Mouse (Mus musculus): ENCODE measurements around the gene Lima1. TPM values are rescaled to one million over a fixed set of nuclear protein-coding genes. Genes with fewer than 3 reads are reported as not detected.

Lima1 gene
- 140 TPM for polyA plus RNA-seq (2012; fragmentation: generic; extraction: Trizol)

GRCm38 (mm10) chr15:99875334-99875869, at the start of gene Lima1:
Gene Lima1, minus strand, starts transcription at chr15:99875456.
- TF ChIP-seq MYOD1 (IDR thresholded peaks at IDR 0.05; ENCODE audit: control insufficient read depth in 1 of 3, insufficient read length in 2 of 3, low read depth in 2 of 3) (peak in 2 of 3 experiments; percentile 79 to 90), MAX (IDR thresholded peaks at IDR 0.05; ENCODE audit: low read depth) (no peak), MYOG (IDR thresholded peaks at IDR 0.05; ENCODE audit: control insufficient read depth in 1 of 3, insufficient read depth in 1 of 3, insufficient read length in 2 of 3, low read depth in 2 of 3) (peak in 2 of 3 experiments; percentile 78 to 84), POLR2A (IDR thresholded peaks at IDR 0.05; ENCODE audit: insufficient read length, low read depth) (peak; percentile 90), E2F4 (IDR thresholded peaks at IDR 0.05; ENCODE audit: insufficient read depth) (no peak), POLR2AphosphoS2 (IDR thresholded peaks at IDR 0.05; ENCODE audit: insufficient read length, low read depth) (peak; percentile 85), USF1 (IDR thresholded peaks at IDR 0.05; ENCODE audit: low read depth) (peak; percentile 68)
- Histone ChIP-seq H3K79me2 (ENCODE audit: control insufficient read depth, insufficient read depth) (no peaks in the 10 kb centered on the region), H3K36me3 (ENCODE audit: control insufficient read depth, insufficient read depth) (no peaks in the 10 kb centered on the region), H3K27me3 (ENCODE audit: control insufficient read depth, insufficient read depth, insufficient read length) (no peaks in the 10 kb centered on the region), H3K4me2 (ENCODE audit: low read depth) (peak within 1 kb of the TSS; percentile 98), H3K4me3 (peak within 1 kb of the TSS; percentile 47), H3ac (ENCODE audit: control insufficient read depth, insufficient read length) (peak within 1 kb of the TSS; percentile 11)

- H3K36me3 ChIP-seq (ENCODE audit: control insufficient read depth, insufficient read depth) = no peaks in the 10 kb centered on the region
- no peaks in the 10 kb centered on the region for H3K79me2 ChIP-seq (ENCODE audit: control insufficient read depth, insufficient read depth)
- TF ChIP-seq TCF3 (IDR thresholded peaks at IDR 0.05; ENCODE audit: insufficient read length, low read depth) (no peak), CEBPB (IDR thresholded peaks at IDR 0.05; ENCODE audit: insufficient read depth, poor library complexity, severe bottlenecking) (no peak), TCF12 (IDR thresholded peaks at IDR 0.05; ENCODE audit: insufficient read depth, poor library complexity, severe bottlenecking) (no peak), REST (IDR thresholded peaks at IDR 0.05; ENCODE audit: insufficient read depth, insufficient read length) (no peak), USF1 (IDR thresholded peaks at IDR 0.05; ENCODE audit: low read depth) (no peak), MYOG (IDR thresholded peaks at IDR 0.05; ENCODE audit: control insufficient read depth in 1 of 3, insufficient read depth in 1 of 3, insufficient read length in 2 of 3, low read depth in 2 of 3) (no peak), POLR2A (IDR thresholded peaks at IDR 0.05; ENCODE audit: insufficient read length, low read depth) (no peak), E2F4 (IDR thresholded peaks at IDR 0.05; ENCODE audit: insufficient read depth) (no peak), SRF (IDR thresholded peaks at IDR 0.05; ENCODE audit: control insufficient read depth, insufficient read length, low read depth) (no peak), MYOD1 (IDR thresholded peaks at IDR 0.05; ENCODE audit: control insufficient read depth in 1 of 3, insufficient read length in 2 of 3, low read depth in 2 of 3) (no peak), POLR2AphosphoS2 (IDR thresholded peaks at IDR 0.05; ENCODE audit: insufficient read length, low read depth) (no peak), MAX (IDR thresholded peaks at IDR 0.05; ENCODE audit: low read depth) (no peak)
These were observed 44.4 kb upstream of the Lima1 start for GRCm38 (mm10) chr15:99919601-99920158.

GRCm38 (mm10) chr15:99917264-99917663, 42.0 kb upstream of the Lima1 start:
- Histone ChIP-seq H3K27me3 (ENCODE audit: control insufficient read depth, insufficient read depth, insufficient read length) (no peaks in the 10 kb centered on the region), H3K36me3 (ENCODE audit: control insufficient read depth, insufficient read depth) (no peaks in the 10 kb centered on the region), H3ac (ENCODE audit: control insufficient read depth, insufficient read length) (no peak overlapping the region), H3K4me3 (no peak overlapping the region), H3K4me2 (ENCODE audit: low read depth) (no peak overlapping the region), H3K79me2 (ENCODE audit: control insufficient read depth, insufficient read depth) (no peaks in the 10 kb centered on the region)
- TF ChIP-seq TCF3 (IDR thresholded peaks at IDR 0.05; ENCODE audit: insufficient read length, low read depth) (no peak), MAX (IDR thresholded peaks at IDR 0.05; ENCODE audit: low read depth) (no peak), CEBPB (IDR thresholded peaks at IDR 0.05; ENCODE audit: insufficient read depth, poor library complexity, severe bottlenecking) (no peak), REST (IDR thresholded peaks at IDR 0.05; ENCODE audit: insufficient read depth, insufficient read length) (no peak), USF1 (IDR thresholded peaks at IDR 0.05; ENCODE audit: low read depth) (no peak), SRF (IDR thresholded peaks at IDR 0.05; ENCODE audit: control insufficient read depth, insufficient read length, low read depth) (no peak), MYOG (IDR thresholded peaks at IDR 0.05; ENCODE audit: control insufficient read depth in 1 of 3, insufficient read depth in 1 of 3, insufficient read length in 2 of 3, low read depth in 2 of 3) (no peak)

More at GRCm38 (mm10) chr15:99919601-99920158, 44.4 kb upstream of the Lima1 start:
- no peak overlapping the region for H3K4me2 ChIP-seq (ENCODE audit: low read depth)
- H3ac ChIP-seq (ENCODE audit: control insufficient read depth, insufficient read length) = no peak overlapping the region
- no peak overlapping the region for H3K4me3 ChIP-seq
- no peaks in the 10 kb centered on the region for H3K27me3 ChIP-seq (ENCODE audit: control insufficient read depth, insufficient read depth, insufficient read length)

GRCm38 (mm10) chr15:99914613-99915012, 39.4 kb upstream of the Lima1 start:
- Histone ChIP-seq H3K4me2 (ENCODE audit: low read depth) (no peak overlapping the region), H3K79me2 (ENCODE audit: control insufficient read depth, insufficient read depth) (no peaks in the 10 kb centered on the region), H3K36me3 (ENCODE audit: control insufficient read depth, insufficient read depth) (no peaks in the 10 kb centered on the region), H3K27me3 (ENCODE audit: control insufficient read depth, insufficient read depth, insufficient read length) (no peaks in the 10 kb centered on the region), H3K4me3 (no peak overlapping the region), H3ac (ENCODE audit: control insufficient read depth, insufficient read length) (no peak overlapping the region)
- no peak for TF ChIP-seq REST (IDR thresholded peaks at IDR 0.05; ENCODE audit: insufficient read depth, insufficient read length)
- no peak for TF ChIP-seq USF1 (IDR thresholded peaks at IDR 0.05; ENCODE audit: low read depth)
- no peak for TF ChIP-seq CEBPB (IDR thresholded peaks at IDR 0.05; ENCODE audit: insufficient read depth, poor library complexity, severe bottlenecking)
- TF ChIP-seq MAX (IDR thresholded peaks at IDR 0.05; ENCODE audit: low read depth) = no peak
- TF ChIP-seq POLR2A (IDR thresholded peaks at IDR 0.05; ENCODE audit: insufficient read length, low read depth) = no peak
- no peak for TF ChIP-seq TCF12 (IDR thresholded peaks at IDR 0.05; ENCODE audit: insufficient read depth, poor library complexity, severe bottlenecking)
- no peak for TF ChIP-seq POLR2AphosphoS2 (IDR thresholded peaks at IDR 0.05; ENCODE audit: insufficient read length, low read depth)
- no peak for TF ChIP-seq E2F4 (IDR thresholded peaks at IDR 0.05; ENCODE audit: insufficient read depth)
- TF ChIP-seq MYOG (IDR thresholded peaks at IDR 0.05; ENCODE audit: control insufficient read depth in 1 of 3, insufficient read depth in 1 of 3, insufficient read length in 2 of 3, low read depth in 2 of 3) = no peak
- TF ChIP-seq SRF (IDR thresholded peaks at IDR 0.05; ENCODE audit: control insufficient read depth, insufficient read length, low read depth) = no peak
- TF ChIP-seq MYOD1 (IDR thresholded peaks at IDR 0.05; ENCODE audit: control insufficient read depth in 1 of 3, insufficient read length in 2 of 3, low read depth in 2 of 3) = no peak
- no peak for TF ChIP-seq TCF3 (IDR thresholded peaks at IDR 0.05; ENCODE audit: insufficient read length, low read depth)
